Mouse (Mus musculus): ENCODE measurements around the gene Igf2bp3. TPM values are rescaled to one million over a fixed set of nuclear protein-coding genes. Genes with fewer than 3 reads are reported as not detected.
A peak's percentile ranks its signal among the peaks of the same experiment; 100 is the strongest.

Gene Igf2bp3
- polyA plus RNA-seq, 1 experiment from 2014 or later: 40.7 TPM

GRCm38 (mm10) chr6:49050677-49051410 lies 163.9 kb downstream of the Igf2bp3 start:
- 73% methylated on average over 11 of the region's 11 CpGs for WGBS
- Histone ChIP-seq H3K9me3 (ENCODE audit: control insufficient read depth, low read length) (no peaks in the 10 kb centered on the region), H3K9ac (ENCODE audit: low read length) (no peak overlapping the region), H3K4me1 (replicated peaks; ENCODE audit: control insufficient read depth, insufficient read depth) (no peaks in the 10 kb centered on the region), H3K27ac (replicated peaks) (no peak overlapping the region), H3K4me3 (ENCODE audit: low read depth, low read length) (no peak overlapping the region), H3K27me3 (ENCODE audit: control insufficient read depth, insufficient read depth, low read length) (no peaks in the 10 kb centered on the region), H3K4me2 (replicated peaks; ENCODE audit: low read depth) (no peak overlapping the region), H3K36me3 (ENCODE audit: control insufficient read depth, insufficient read depth, low read length) (no peaks in the 10 kb centered on the region)
- TF ChIP-seq EP300 (optimal IDR thresholded peaks at IDR 0.05) (no peak), CTCF (IDR thresholded peaks at IDR 0.05; ENCODE audit: low read depth) (no peak)
- ATAC-seq (ENCODE audit: low FRiP score, low TSS enrichment): no peak
- DNase-seq (ENCODE audit: low spot score): no peak

- no peaks in the 10 kb centered on the region for H3K27me3 ChIP-seq (ENCODE audit: control insufficient read depth, insufficient read depth, low read length)
- H3K36me3 ChIP-seq (ENCODE audit: control insufficient read depth, insufficient read depth, low read length): no peaks in the 10 kb centered on the region
- H3K4me1 ChIP-seq (replicated peaks; ENCODE audit: control insufficient read depth, insufficient read depth): no peaks in the 10 kb centered on the region
- H3K9ac ChIP-seq (ENCODE audit: low read length): no peak overlapping the region
- no peak overlapping the region for H3K4me3 ChIP-seq (ENCODE audit: low read depth, low read length)
- DNase-seq (ENCODE audit: low spot score) (no peak), ATAC-seq (ENCODE audit: low FRiP score, low TSS enrichment) (no peak)
- 88% methylated on average over 10 of the region's 10 CpGs for whole genome bisulfite sequencing
- H3K9me3 ChIP-seq (ENCODE audit: control insufficient read depth, low read length): no peaks in the 10 kb centered on the region
- no peak for TF ChIP-seq CTCF (IDR thresholded peaks at IDR 0.05; ENCODE audit: low read depth)
- no peak for TF ChIP-seq EP300 (optimal IDR thresholded peaks at IDR 0.05)
- H3K27ac ChIP-seq (replicated peaks): no peak overlapping the region
- H3K4me2 ChIP-seq (replicated peaks; ENCODE audit: low read depth): no peak overlapping the region
Observed at GRCm38 (mm10) chr6:49048395-49048794, 166.4 kb downstream of the Igf2bp3 start.

DNA sequence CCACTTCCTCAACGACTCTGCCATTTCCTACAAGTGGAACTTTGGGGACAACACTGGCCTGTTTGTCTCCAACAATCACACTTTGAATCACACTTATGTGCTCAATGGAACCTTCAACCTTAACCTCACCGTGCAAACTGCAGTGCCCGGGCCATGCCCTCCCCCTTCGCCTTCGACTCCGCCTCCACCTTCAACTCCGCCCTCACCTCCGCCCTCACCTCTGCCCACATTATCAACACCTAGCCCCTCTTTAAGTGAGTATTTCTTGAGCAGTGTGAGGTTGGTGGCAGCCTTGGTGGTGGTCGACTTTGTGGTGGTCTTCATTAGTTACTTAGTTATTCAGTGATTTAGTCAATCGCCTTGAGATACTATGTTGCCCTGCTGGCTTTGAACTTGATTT lies 166.9 kb downstream of the Igf2bp3 start:
- Histone ChIP-seq H3K27ac (replicated peaks) (no peak overlapping the region), H3K4me3 (ENCODE audit: low read depth, low read length) (no peak overlapping the region), H3K9ac (ENCODE audit: low read length) (no peak overlapping the region), H3K4me1 (replicated peaks; ENCODE audit: control insufficient read depth, insufficient read depth) (no peaks in the 10 kb centered on the region), H3K4me2 (replicated peaks; ENCODE audit: low read depth) (no peak overlapping the region), H3K9me3 (ENCODE audit: control insufficient read depth, low read length) (no peaks in the 10 kb centered on the region), H3K27me3 (ENCODE audit: control insufficient read depth, insufficient read depth, low read length) (no peaks in the 10 kb centered on the region), H3K36me3 (ENCODE audit: control insufficient read depth, insufficient read depth, low read length) (no peaks in the 10 kb centered on the region)
- WGBS: 66% methylated on average over 10 of the region's 10 CpGs
- TF ChIP-seq CTCF (IDR thresholded peaks at IDR 0.05; ENCODE audit: low read depth): no peak
- no peak for TF ChIP-seq EP300 (optimal IDR thresholded peaks at IDR 0.05)
- ATAC-seq (ENCODE audit: low FRiP score, low TSS enrichment) (no peak), DNase-seq (ENCODE audit: low spot score) (no peak)

GRCm38 (mm10) chr6:49046976-49047375 lies 167.8 kb downstream of the Igf2bp3 start:
- Histone ChIP-seq H3K9ac (ENCODE audit: low read length) (no peak overlapping the region), H3K27ac (replicated peaks) (no peak overlapping the region), H3K4me3 (ENCODE audit: low read depth, low read length) (no peak overlapping the region), H3K4me1 (replicated peaks; ENCODE audit: control insufficient read depth, insufficient read depth) (no peaks in the 10 kb centered on the region), H3K36me3 (ENCODE audit: control insufficient read depth, insufficient read depth, low read length) (no peaks in the 10 kb centered on the region), H3K4me2 (replicated peaks; ENCODE audit: low read depth) (no peak overlapping the region), H3K27me3 (ENCODE audit: control insufficient read depth, insufficient read depth, low read length) (no peaks in the 10 kb centered on the region), H3K9me3 (ENCODE audit: control insufficient read depth, low read length) (no peaks in the 10 kb centered on the region)
- DNase-seq (ENCODE audit: low spot score): no peak
- TF ChIP-seq EP300 (optimal IDR thresholded peaks at IDR 0.05) (no peak), CTCF (IDR thresholded peaks at IDR 0.05; ENCODE audit: low read depth) (no peak)
- no peak for ATAC-seq (ENCODE audit: low FRiP score, low TSS enrichment)
- 67% methylated on average over 8 of the region's 8 CpGs for WGBS

- Histone ChIP-seq H3K27ac (replicated peaks) (no peak overlapping the region), H3K36me3 (ENCODE audit: control insufficient read depth, insufficient read depth, low read length) (no peaks in the 10 kb centered on the region), H3K4me2 (replicated peaks; ENCODE audit: low read depth) (no peak overlapping the region), H3K4me1 (replicated peaks; ENCODE audit: control insufficient read depth, insufficient read depth) (no peaks in the 10 kb centered on the region), H3K4me3 (ENCODE audit: low read depth, low read length) (no peak overlapping the region), H3K27me3 (ENCODE audit: control insufficient read depth, insufficient read depth, low read length) (no peaks in the 10 kb centered on the region), H3K9ac (ENCODE audit: low read length) (no peak overlapping the region), H3K9me3 (ENCODE audit: control insufficient read depth, low read length) (no peaks in the 10 kb centered on the region)
- DNase-seq (ENCODE audit: low spot score) (no peak), ATAC-seq (ENCODE audit: low FRiP score, low TSS enrichment) (no peak)
- no peak for TF ChIP-seq CTCF (IDR thresholded peaks at IDR 0.05; ENCODE audit: low read depth)
- TF ChIP-seq EP300 (optimal IDR thresholded peaks at IDR 0.05): no peak
- 73% methylated on average over 6 of the region's 6 CpGs for WGBS
Observed at GRCm38 (mm10) chr6:49046502-49046901, 168.3 kb downstream of the Igf2bp3 start.

- Histone ChIP-seq H3K4me1 (replicated peaks; ENCODE audit: control insufficient read depth, insufficient read depth) (no peaks in the 10 kb centered on the region), H3K27ac (replicated peaks) (no peak overlapping the region), H3K9ac (ENCODE audit: low read length) (0 out of 2 replicates have a peak overlapping the region, but pooled peaks have one; percentile 9), H3K36me3 (ENCODE audit: control insufficient read depth, insufficient read depth, low read length) (no peaks in the 10 kb centered on the region), H3K9me3 (ENCODE audit: control insufficient read depth, low read length) (no peaks in the 10 kb centered on the region), H3K4me2 (replicated peaks; ENCODE audit: low read depth) (peak overlapping the region; percentile 48), H3K27me3 (ENCODE audit: control insufficient read depth, insufficient read depth, low read length) (no peaks in the 10 kb centered on the region), H3K4me3 (ENCODE audit: low read depth, low read length) (peak overlapping the region; percentile 24)
- ATAC-seq (ENCODE audit: low FRiP score, low TSS enrichment) (no peak), DNase-seq (ENCODE audit: low spot score) (peak; percentile 72)
- peak; percentile 80 for TF ChIP-seq CTCF (IDR thresholded peaks at IDR 0.05; ENCODE audit: low read depth)
- TF ChIP-seq EP300 (optimal IDR thresholded peaks at IDR 0.05): no peak
- WGBS: 10% methylated on average over 18 of the region's 18 CpGs
Observed at GRCm38 (mm10) chr6:49039470-49040180, 175.1 kb downstream of the Igf2bp3 start.
